Mouse (Mus musculus): ENCODE data around the gene Znrd1.

- TF ChIP-seq CTCF (IDR thresholded peaks at IDR 0.05; ENCODE audit: low read depth) (peak; percentile 84), EP300 (IDR thresholded peaks at IDR 0.05; ENCODE audit: low read depth) (no peak)
Observed at GRCm38 (mm10) chr17:36914108-36914507, 44.3 kb downstream of the Znrd1 start.

Data from liver, postnatal 0 days (tissue).